Mouse (Mus musculus): ENCODE results near the gene Fdx1. TPM values are rescaled to one million over a fixed set of nuclear protein-coding genes. Genes with fewer than 3 reads are reported as not detected.
A peak's percentile ranks its signal among the peaks of the same experiment; 100 is the strongest.

The Fdx1 gene
- 10 to 100 TPM; 15.2 to 16.0 TPM for total RNA-seq (2021)

- intact Hi-C loops (cut with DNase I): no loop called here
- DNase-seq: peak; percentile 63
These were observed at the start of gene Fdx1 for GRCm38 (mm10) chr9:51962975-51963701. Gene Fdx1 (minus strand): TSS chr9:51963556.

- DNase-seq: no peak
- intact Hi-C loops (cut with DNase I): no loop called here
These were observed 49.6 kb upstream of the Fdx1 start for GRCm38 (mm10) chr9:52012781-52013436.

GRCm38 (mm10) chr9:52012311-52012710, 49.0 kb upstream of the Fdx1 start:
- intact Hi-C loops (cut with DNase I): no loop called here
- no peak for DNase-seq

- no peak for DNase-seq
- intact Hi-C loops (cut with DNase I): no loop called here
These were observed 45.2 kb upstream of the Fdx1 start for GRCm38 (mm10) chr9:52008511-52008910.

- DNase-seq: no peak
- intact Hi-C loops (cut with DNase I): no loop called here
These were observed 44.0 kb upstream of the Fdx1 start for GRCm38 (mm10) chr9:52007341-52007740.

- intact Hi-C loops (cut with DNase I): no loop called here
- DNase-seq: no peak
These were observed 40.1 kb upstream of the Fdx1 start for GRCm38 (mm10) chr9:52003501-52003900.

GRCm38 (mm10) chr9:51995331-51996099, 32.2 kb upstream of the Fdx1 start:
- peak; percentile 4 for DNase-seq
- intact Hi-C loops (cut with DNase I): no loop called here

GRCm38 (mm10) chr9:51994636-51995260, 31.4 kb upstream of the Fdx1 start:
- DNase-seq: no peak
- intact Hi-C loops (cut with DNase I): no loop called here

GRCm38 (mm10) chr9:51993486-51994275, 30.3 kb upstream of the Fdx1 start:
- peak; percentile 18 for DNase-seq
- intact Hi-C loops (cut with DNase I): no loop called here

GRCm38 (mm10) chr9:51991241-51991876, 28.0 kb upstream of the Fdx1 start:
- intact Hi-C loops (cut with DNase I): no loop called here

GRCm38 (mm10) chr9:51990828-51991227, 27.5 kb upstream of the Fdx1 start:
- peak; percentile 8 for DNase-seq
- intact Hi-C loops (cut with DNase I): no loop called here

More at GRCm38 (mm10) chr9:51991241-51991876, 28.0 kb upstream of the Fdx1 start:
- DNase-seq: no peak

- peak; percentile 56 for DNase-seq
- intact Hi-C loops (cut with DNase I): no loop called here
These were observed 22.2 kb upstream of the Fdx1 start for GRCm38 (mm10) chr9:51985493-51986099.

- intact Hi-C loops (cut with DNase I): no loop called here
- no peak for DNase-seq
These were observed 17.8 kb upstream of the Fdx1 start for GRCm38 (mm10) chr9:51981131-51981530.

- DNase-seq: no peak
- intact Hi-C loops (cut with DNase I): loop anchor here (5.0 kb wide), 2 partner anchors 118 to 308 kb away; no protein-coding TSS in a partner anchor
These were observed 15.9 kb upstream of the Fdx1 start for GRCm38 (mm10) chr9:51979301-51979700.

- intact Hi-C loops (cut with DNase I): loop anchor here (5.0 kb wide), 2 partner anchors 119 to 309 kb away; no protein-coding TSS in a partner anchor
- no peak for DNase-seq
These were observed 15.3 kb upstream of the Fdx1 start for GRCm38 (mm10) chr9:51978545-51979259.

- intact Hi-C loops (cut with DNase I): loop anchor here (5.0 kb wide), 2 partner anchors 120 to 310 kb away; no protein-coding TSS in a partner anchor
- peak; percentile 85 for DNase-seq
These were observed 14.2 kb upstream of the Fdx1 start for GRCm38 (mm10) chr9:51977439-51978000.

- no peak for DNase-seq
- intact Hi-C loops (cut with DNase I): loop anchor here (5.0 kb wide), 2 partner anchors 122 to 312 kb away; no protein-coding TSS in a partner anchor
These were observed 11.5 kb upstream of the Fdx1 start for GRCm38 (mm10) chr9:51974871-51975270.

GRCm38 (mm10) chr9:51973846-51974245, 10.5 kb upstream of the Fdx1 start:
- DNase-seq: no peak
- intact Hi-C loops (cut with DNase I): no loop called here
